Mouse (Mus musculus): ENCODE results near the gene 4933434E20Rik. TPM values are rescaled to one million over a fixed set of nuclear protein-coding genes. Genes with fewer than 3 reads are reported as not detected.

The 4933434E20Rik gene
- polyA plus RNA-seq (2017; shearing (Covaris generic)) = 163 TPM

DNA sequence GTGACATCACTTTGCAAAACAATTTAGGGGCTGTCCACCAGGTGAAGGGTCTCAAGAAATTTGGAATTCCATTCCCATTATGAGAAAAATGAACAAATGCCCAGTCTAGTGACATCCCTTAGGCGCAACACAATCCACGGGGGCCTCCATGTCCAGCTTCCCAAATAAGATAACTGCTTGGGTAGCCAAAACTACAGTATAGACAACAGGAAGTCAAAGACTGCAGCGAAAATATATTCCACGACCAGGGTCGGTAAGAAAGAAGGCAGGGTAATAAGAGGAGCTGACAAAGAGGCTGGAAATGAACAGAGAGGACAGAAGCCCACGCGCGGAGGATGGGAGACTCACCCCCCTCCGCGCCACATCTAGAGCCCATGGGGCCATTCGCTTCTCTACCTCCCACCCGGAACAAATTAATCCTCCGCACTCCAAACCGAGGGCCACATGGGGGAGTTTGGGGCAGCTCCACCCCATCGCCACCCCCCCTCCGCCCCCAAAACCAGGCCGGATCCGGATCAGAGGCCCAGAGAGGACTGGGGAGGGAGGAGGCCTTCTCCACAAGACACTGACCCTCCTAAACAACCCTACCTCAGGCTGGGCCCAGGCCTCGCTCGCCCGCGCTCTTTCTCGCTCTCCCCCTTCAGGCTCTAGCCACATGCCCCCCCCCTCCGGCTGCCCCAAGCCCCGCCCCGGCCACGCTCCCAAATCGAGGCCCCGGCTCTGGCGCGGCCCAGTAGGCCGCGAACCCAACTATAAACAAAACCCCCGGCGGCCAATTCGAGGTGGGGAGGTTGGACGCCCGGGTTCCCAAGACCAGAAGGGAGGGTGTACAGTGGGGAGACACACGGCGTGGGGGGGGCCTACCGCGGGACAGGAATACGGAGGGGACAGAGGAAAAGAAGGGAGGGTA is at the start of gene 4933434E20Rik:
TSS of gene 4933434E20Rik (plus strand) at position 196 of the 910 bp plus-strand sequence.

GRCm38 (mm10) chr3:90052351-90053241 is 1.2 kb downstream of the 4933434E20Rik start, which contains the start of gene Ubap2l:
Ubap2l (minus strand) TSS chr3:90052628.

DNA sequence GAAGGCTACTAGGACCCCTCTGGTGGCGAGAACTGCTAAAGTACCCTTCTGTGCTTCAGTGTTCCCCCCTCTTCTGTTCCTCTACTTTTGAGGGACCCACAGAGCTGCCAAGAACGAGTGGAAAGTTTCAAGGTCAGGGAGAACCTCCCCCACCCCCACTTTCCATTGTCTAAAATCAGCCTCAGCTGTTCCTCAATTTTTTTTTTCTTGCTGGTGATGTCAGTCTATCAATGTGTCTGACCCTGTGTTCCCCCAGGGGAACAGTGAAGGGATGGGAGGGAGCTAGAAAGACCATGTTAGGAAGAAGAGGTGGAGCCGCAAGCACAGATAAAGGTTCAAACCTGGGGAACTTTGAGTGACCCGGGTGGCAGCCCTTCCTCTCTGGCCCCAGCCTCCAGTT is 20.9 kb downstream of the 4933434E20Rik start, which contains the start of gene Tpm3:
TSS of gene Tpm3 (plus strand) at position 356 of the 400 bp plus-strand sequence.

GRCm38 (mm10) chr3:90103938-90104337 is 52.5 kb downstream of the 4933434E20Rik start, which contains the start of gene Nup210l:
Nup210l (plus strand) TSS chr3:90104132.

Other genes with a start within 250 kb of the 4933434E20Rik start
- gene She, start 220.3 kb upstream of the 4933434E20Rik start, polyA plus RNA-seq (2017; shearing (Covaris generic)) = 6.6 TPM
- 15.5 TPM for gene Il6ra, start 138.4 kb upstream of the 4933434E20Rik start, polyA plus RNA-seq (2017; shearing (Covaris generic))
- 35.5 TPM for gene Atp8b2, start 88.1 kb upstream of the 4933434E20Rik start, polyA plus RNA-seq (2017; shearing (Covaris generic))
- 114 TPM for gene Hax1, start 52.9 kb upstream of the 4933434E20Rik start, polyA plus RNA-seq (2017; shearing (Covaris generic))
- 273 TPM for gene Ubap2l, start 992 bp downstream of the 4933434E20Rik start, polyA plus RNA-seq (2017; shearing (Covaris generic))
- gene Tpm3, start 21.0 kb downstream of the 4933434E20Rik start, polyA plus RNA-seq (2017; shearing (Covaris generic)) = 945 TPM
- gene Nup210l, start 52.5 kb downstream of the 4933434E20Rik start, polyA plus RNA-seq (2017; shearing (Covaris generic)) = 0.81 TPM
- gene Rps27, start 162.0 kb downstream of the 4933434E20Rik start, polyA plus RNA-seq (2017; shearing (Covaris generic)) = 2,953 TPM
- gene Rab13, start 162.1 kb downstream of the 4933434E20Rik start, polyA plus RNA-seq (2017; shearing (Covaris generic)) = not detected
- 172 TPM for gene Jtb, start 180.0 kb downstream of the 4933434E20Rik start, polyA plus RNA-seq (2017; shearing (Covaris generic))
- not detected for gene Creb3l4, start 191.9 kb downstream of the 4933434E20Rik start, polyA plus RNA-seq (2017; shearing (Covaris generic))
- 4.2 TPM for gene Slc39a1, start 196.5 kb downstream of the 4933434E20Rik start, polyA plus RNA-seq (2017; shearing (Covaris generic))
- gene Crtc2, start 202.5 kb downstream of the 4933434E20Rik start, polyA plus RNA-seq (2017; shearing (Covaris generic)) = 101 TPM
- 58.5 TPM for gene Dennd4b, start 213.5 kb downstream of the 4933434E20Rik start, polyA plus RNA-seq (2017; shearing (Covaris generic))
- 12.7 TPM for gene Gatad2b, start 241.5 kb downstream of the 4933434E20Rik start, polyA plus RNA-seq (2017; shearing (Covaris generic))